Mouse (Mus musculus) c-Kit-negative CD71-positive TER-119-positive erythroid progenitor cells, embryonic 14.5 days (primary cell): ENCODE measurements around the gene Sufu.
A peak's percentile ranks its signal among the peaks of the same experiment; 100 is the strongest.

Experiments
- DNase-seq: peaks from one replicate; pipeline ENCODE4 v3.0.0-alpha.2; 2013; ENCODE audit warnings: low read depth, low spot score

The Sufu gene

DNA sequence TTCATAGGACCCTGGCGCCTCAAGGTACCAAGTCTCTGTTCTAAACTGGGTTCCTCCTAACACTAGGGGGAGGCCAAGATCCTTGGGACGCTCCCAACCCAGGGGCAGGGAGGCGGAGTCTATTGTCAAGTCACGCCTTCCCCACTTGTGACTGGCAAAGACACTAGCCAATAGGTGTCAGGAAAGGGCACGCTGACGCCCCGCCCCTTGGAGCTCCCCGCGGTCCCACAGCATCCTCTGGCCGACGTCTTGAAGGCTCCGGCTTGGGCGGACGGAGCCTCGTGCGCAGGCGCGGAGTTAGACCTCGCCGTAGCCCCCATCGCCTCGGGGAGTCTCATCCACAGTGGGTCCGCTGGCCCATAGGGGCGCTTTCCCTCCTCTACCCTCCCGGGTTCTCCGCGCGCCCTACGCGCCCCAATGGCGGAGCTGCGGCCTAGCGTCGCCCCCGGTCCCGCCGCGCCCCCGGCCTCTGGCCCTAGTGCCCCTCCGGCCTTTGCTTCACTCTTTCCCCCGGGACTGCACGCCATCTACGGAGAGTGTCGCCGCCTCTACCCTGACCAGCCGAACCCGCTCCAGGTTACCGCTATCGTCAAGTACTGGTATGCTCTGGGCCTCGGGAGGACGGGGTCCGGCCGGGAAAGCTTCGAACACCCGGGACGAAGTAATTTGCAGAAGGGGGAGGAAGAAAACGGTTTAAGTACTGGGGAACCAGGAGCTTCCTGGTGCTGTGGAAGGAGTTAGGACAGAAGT, at the start of gene Sufu:
Sufu (plus strand) TSS at position 211 of the 750 bp plus-strand sequence.
- peak; percentile 99 for DNase-seq

DNA sequence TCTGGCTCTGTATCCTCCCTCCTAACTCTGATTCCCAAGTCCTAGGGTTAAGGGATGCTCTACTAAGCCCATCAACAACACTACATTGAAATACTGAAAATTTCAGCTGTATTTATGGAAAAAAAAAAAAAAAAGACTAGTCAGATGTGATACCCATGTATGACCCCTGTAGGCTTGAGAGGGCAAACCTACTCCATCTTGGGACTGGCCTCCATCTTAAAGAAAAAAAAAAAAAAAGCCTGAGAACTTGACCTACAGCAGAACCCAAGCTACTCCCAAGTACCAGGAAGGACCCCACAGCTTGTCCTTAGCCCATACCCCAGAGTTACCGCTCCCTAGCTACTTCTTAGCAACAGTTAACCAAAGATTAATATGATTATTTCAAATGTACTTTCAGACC, 49.5 kb upstream of the Sufu start:
- no peak for DNase-seq

DNA sequence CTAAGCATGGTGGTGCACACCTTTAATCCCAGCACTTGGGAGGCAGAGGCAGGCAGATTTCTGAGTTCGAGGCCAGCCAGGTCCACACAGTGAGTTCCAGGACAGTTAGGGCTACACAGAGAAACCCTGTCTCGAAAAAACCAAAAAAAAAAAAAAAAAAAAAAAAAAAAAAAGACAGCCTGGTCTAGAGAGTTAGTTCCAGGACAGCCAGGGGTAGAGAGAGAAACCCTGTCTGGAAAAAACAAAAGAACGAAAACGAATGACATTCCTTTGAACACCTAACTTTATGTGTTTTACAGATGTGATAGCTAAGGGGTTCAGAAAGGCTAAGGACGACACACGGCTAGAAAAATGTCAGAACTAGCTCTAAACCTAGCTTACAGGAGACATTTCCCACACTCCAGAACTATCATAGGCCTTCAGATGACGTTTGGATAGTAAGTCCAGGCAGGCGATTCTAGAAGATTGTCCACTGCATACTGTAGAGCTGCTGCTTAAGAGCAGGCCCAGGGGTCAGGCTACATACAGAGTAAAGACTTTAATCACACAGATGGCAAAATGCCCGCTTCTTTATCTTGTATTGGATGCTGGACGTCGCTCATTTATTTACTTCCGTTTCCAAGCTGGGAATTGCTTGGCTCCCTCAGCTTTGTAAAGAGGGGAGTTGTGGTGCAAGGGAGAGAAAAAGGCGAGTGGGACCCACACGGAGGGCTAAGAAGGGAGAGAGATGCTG, 48.6 kb upstream of the Sufu start:
- no peak for DNase-seq

DNA sequence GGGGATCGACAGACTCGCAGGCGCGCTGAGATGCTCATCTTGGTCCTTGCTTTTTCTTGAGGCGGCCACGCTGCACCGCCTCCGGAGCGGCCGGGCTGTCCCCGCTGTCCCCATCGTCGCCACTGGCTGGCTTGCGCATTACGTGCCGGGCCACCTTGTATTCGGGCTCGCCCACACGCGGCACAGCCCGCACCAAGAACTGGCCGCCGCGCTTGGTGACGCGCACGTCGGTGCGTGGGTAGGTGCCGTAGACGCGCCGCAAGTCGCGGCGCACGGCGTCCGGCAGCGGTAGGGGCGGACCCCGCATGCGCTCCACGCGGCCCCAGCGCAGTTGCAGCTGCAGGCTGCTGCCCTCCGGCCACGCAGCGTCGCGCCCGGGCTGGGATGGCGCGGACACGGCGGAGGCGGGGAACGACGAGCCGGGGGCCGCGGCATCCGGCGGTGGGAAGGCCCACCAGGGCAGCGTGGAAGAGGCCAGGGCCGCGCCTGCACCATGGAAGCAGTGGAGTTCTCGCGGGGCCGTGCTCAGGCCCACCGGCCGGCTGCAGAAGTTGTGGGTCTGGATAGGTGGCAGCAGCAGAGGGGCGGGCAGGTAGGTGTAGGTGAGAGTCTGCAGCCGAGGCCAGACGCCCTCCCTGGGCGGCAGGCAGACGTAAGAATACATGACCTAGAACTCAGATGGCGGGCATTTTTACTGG, 47.8 kb upstream of the Sufu start:
- DNase-seq = no peak

DNA sequence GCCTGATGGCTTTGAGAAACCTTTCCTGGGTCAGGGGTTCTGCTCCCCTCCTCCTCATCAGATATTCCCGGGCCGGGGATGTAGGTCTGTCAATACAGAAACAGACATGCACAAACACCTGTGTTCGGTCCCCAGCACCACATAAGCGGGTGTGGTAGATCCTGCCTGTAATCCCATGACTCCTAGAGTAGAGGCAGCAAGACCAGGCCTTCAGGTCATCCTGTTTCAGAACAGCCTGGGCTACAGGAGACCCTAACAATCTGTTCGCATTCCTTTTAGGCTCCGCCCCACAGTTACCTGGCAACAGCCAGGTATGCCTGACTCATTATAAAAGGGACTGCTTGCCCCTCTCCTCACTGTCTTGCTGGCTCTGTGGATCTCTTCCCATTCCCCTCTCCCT, 47.1 kb upstream of the Sufu start:
- DNase-seq = no peak

DNA sequence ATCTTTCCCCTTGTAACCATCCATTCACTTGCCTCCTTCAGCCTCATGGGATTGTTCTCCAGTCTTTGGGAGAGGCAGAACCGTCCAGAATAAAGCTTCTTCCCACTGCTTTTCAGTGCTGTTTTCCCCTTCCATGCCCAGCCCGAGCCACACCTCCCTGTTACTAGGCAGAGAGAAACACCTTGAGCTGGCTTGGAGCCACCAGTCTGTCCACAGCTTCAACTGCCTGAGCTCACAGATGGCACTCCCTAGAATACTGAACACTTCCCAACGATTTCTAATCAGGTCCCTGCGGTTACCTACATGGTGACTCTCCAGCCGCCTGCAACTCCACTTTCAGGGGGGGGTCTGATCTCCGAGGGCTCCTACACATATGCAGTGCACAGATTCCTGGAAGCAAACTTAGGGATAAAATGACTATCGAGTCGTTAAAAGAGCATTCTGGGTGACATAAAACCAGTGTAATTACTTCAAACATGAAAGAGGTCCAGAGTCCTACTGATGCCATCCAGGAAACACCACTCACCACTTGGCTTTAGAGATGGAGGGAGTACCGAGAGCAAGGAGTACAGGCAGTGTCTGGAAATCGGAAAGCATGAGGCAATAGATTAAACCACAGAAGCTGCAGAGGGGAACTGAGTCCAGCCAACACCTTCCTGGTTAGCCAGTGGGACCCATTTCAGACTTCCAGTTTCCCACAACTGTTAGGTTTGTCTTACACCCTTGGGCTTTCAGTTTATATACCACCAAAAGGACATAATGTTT, 46.3 kb upstream of the Sufu start, which contains the start of gene 2310034G01Rik:
2310034G01Rik (minus strand) TSS at position 135 of the 765 bp plus-strand sequence.
- DNase-seq = no peak

DNA sequence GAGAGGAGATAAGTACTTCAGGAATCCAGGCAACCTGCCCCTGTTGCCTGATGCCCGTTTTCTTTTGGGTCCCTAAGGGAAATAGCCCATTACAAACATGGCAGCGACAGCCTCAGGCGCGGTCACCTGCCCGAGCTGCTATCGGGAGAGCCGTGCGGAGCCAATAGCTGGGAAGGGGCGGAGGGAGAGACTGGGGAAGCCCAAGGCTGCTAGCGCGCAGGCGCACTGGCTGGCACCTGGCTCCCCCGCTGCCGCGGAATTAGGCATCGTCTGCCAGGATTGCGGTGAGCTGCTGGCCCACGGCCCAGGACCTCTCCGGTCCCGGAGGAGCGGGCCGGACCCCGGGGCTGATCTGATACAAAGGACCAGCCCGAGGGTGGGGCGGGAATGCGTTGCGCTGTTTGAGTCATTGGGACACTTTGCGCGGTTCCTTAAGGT, 40.0 kb upstream of the Sufu start:
- peak; percentile 58 for DNase-seq

DNA sequence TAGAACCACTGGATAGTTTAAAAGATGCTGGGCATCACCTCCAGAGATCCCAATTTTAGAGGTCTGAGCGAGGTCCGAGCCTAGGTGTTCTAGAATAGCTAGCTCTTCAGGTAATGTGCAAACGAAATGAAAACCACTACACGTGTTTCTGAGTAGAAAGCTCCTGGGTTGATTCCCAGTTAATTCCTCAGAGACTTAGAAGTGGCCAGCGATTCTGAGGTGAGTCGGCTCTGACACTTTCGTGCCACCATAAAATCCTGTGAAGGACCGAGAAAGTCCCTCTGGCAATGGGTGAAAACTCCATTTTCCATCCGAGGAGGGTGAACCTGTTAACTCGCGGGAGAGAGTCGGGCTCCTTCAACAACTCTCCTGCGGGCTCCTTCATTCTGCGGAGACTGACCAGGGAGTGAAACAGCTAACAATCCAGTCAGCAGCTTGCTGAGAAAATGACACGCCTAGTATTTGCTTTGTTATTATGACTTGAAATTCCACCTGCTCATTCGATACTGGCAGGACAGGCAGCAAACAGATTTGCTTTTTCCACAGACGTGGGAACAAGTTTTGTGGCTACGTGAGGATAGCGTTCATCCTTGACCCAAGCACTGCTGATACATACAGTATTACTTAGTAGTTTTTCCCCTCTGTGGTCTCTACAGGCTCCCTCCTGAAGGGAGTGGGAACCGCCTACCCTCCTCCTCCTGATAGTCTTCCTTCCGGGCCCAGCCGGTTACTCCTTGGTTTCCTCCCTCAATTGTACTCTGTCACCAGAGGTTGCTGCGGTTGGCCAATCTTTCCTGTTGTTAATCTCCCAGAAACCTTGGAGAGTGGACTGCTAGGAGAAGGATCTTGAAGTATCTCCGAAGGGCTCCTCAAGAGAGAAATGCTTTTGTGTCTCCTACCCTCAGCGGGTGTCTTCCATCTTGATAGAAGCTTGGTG, 39.1 kb upstream of the Sufu start:
- no peak for DNase-seq

DNA sequence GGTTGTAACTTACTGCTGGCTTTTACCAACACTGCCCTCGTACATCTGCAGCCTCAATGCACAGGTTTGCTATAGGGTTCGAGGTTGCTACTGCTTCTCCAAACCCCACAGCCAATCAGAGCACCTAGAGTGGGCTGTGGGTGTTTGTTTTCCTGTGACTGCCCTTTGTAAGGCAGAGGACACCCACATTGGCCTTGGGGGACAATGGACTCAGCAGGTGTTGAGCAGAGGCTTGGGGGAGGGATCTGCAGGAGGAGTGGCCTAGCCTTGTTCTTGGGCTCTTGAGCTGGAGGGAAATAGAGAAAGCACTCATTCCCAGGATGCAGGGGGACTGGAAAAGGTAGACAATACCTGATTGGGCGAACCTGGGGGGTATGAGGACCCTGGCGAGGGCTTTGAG, 38.3 kb upstream of the Sufu start:
- no peak for DNase-seq

DNA sequence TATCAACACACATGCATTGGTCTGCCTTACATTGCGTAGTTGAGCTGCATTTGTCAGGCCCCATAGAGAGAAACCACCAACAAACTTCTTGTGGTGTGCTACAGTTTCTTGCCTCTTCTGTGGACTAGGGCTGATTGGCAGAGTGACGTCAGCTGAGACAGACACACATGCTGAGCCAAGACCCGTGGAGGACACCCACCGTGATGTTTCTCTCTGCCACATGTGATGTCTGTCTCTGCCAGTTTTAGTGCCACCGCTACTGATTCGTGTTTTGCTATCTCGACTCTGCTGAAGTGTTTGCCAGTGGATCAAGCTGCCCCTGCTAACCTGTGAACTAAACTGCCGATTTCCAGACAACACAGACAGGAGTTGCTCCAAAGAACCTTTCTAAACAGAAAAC, 34.6 kb upstream of the Sufu start:
- DNase-seq = no peak

DNA sequence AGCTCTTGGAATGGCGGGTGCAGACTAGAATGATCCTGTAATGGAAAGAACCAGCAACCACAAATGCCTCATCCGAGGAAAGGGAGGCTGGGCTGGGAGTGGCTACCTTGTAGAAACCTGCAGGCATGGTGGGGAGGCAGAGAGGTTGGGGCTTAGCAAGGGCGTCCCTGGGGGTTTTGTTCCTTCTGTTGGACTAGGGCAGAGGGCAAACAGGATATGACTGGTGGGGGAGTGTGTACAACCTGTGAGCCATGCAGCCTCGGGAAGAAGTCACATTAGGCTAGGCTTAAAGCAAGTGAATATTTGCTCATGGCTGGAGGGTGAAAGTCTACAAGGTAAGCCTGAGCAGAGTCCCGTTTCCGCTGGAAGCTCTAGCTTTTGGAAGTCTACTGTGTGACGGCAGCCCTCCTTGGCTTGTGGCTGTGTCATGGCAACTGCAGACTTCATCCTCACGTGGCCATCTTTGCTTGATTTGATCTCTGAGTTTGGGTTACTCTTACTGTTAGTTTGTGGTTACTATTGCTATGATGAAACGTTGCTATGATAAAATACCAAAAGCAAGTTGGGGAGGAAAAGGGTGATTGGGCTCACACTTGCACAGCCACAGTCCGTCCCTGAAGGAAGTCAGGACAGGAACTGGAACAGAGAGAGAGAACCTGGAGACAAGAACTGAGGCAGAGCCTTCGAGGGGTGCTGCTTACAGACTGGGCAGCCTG, 33.2 kb upstream of the Sufu start:
- no peak for DNase-seq

DNA sequence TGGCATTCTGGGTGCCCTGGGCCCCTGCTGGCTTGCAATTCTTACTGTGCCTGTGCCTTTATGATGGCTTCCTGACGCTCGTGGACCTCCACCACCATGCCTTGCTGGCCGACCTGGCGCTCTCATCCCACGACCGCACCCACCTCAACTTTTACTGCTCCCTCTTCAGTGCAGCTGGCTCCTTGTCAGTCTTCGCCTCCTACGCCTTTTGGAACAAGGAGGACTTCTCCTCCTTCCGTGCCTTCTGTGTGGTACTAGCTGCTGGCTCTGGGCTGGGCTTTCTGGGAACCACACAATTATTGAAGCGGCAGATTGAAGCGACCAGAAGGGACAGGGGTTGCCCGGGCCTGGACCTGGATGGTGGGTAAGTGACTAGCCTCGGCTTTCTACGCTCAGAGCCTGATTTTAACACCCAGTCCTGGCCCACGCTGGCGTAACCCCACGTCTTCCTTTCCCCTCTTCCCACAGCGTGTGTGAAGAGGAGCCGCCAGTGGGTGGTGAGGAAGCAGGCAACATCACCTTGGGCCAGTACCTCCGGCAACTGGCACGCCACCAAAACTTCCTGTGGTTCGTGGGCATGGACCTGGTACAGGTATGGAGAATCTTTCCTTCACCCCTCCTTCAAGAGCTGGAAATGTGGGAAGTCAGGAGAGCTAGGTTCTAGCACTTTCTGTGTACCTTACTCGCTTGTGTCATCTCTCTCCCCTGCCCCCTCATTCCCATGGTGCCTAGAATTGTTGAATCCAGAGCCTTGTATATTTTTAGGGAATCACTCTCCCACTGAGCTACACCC, 28.7 kb upstream of the Sufu start:
- no peak for DNase-seq

DNA sequence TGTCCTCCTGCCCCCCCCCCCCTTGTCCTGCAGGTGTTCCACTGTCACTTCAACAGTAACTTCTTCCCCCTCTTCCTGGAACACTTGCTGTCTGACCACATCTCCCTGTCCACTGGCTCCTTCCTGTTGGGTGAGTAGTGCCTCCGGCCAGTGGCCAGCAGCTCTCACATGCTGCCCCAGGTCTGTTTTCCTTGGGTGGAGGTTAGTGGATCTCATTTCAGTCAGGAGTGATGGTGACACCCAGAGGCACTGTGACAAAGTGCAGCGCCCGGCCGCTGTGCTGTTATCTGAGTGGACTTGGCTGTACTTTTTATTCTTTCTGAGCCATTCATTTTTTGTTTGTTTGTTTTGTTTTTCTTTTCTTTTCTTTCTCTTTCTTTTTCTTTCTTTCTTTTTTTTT, 27.5 kb upstream of the Sufu start:
- DNase-seq = no peak

DNA sequence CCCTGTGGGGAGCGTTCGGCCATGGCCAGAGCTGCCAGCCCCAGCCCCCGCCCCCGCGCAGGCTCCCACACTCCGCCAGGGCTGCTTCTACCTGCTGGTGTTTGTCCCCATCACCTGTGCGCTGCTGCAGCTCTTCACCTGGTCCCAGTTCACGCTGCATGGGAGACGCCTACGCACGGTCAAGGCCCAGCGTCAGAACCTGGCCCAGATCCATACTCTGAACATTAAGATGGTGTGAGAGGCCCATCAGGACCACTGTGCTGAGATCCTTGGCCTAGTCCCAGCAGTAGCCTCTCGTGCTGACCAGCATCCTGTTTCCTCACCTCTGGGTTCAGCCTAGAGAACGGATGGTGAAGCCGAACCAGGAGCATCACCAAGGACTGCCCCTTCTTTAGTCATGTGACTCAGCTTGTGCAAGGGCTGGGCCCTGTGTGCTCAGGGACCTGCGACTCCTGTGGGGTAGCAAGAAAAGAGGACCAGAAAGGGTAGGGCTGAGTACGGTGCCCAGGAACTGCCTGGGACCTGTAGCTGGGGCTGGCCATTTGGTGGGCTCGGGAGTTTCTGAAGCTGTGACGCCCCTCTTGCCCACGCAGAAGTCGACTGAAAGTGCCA, 22.1 kb upstream of the Sufu start:
- DNase-seq = no peak

DNA sequence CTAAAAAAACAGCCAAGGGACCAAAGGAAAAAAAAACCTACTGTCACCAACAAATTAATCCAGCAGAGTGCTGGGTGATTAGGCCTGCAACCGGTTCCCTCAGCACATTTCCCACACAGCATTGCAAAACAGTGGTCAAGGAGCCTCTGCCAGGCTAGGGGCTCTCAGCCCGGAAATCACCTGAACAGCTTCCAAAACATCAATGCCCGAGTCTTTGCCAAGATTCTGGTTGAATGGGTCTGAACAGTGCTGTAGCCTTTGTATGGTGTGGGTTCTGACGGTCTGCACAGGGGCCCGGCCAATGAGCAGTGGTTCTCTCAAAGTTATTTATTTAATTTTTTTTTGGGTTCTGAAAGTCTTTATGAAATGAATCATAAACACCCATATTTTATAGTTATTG, 21.2 kb upstream of the Sufu start:
- DNase-seq = no peak

DNA sequence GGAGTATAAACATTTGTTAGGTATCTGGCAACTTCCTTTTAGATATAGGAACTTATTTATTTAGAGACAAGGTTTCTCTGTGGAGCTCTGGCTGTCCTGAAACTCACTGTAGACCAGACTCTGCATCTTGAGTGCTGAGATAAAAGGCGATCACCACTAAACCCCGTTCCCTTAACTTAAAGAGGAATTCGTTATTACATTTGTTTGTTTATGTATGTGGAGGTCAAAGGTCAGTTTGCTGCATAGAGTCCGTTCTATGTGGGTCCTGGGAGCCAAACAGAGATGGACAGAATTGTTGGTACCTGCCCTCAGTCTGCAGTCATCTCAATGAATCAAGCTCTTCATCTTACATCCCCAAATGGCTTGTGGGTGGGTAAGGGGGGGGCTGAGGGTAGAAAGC, 20.8 kb upstream of the Sufu start:
- DNase-seq = no peak

DNA sequence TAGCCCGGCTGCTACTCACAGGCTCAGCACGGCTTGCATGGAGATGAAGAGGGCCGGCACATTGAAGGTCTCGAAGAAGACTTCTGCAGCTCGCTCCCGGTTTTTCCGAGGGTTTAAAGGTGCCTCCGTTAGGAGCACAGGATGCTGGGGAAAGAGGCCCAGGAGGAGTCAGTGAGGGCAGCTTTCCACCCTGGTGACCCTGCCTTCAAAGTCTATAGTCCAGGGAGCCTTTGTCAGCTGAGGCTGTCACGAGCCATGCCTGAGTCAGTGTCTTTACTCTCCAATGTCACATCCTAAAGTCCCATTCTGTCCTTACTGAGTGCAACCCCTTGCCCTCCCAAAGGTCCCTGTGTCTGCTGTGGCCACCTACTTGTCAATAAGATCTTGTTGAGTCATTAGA, 14.4 kb upstream of the Sufu start:
- DNase-seq = no peak

DNA sequence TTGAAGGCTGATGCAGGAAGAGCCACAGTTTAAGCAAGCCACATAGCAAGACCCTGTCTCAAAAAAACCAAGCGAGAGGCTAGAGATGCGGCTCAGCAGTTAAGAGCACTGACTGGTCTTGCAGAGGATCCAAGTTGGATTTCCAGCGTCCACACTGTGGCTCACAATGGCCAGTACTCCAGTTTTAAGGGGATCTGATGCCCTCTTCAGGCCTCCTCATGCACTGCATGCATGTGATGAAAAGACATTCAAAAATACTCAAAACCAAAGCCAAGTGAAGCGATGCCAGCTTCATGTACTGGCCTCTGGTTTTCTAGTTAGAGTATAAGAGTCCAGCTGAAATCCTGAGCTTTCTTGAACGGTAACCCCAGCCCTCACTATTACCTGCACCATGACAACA, 6.8 kb upstream of the Sufu start:
- DNase-seq = no peak

DNA sequence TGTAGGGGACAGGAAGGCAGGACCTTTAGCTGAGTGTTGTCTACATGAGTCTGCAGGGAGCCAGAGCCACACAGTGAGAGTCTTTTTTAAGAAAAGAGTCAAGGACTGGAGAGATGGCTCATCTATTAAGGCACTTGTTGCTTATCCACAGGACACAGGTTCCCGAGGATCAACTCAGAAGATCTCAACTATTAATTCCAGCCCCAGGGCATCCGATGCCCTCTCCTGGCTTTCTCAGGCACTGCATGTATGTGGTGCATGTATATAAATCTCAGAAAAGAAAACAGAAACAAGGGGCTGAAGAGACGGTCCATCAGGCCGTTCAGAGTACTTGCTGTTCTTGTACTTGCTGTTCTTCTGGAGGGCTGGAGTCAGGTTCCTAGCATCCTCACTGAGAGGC, 4.7 kb upstream of the Sufu start:
- no peak for DNase-seq
